Mouse (Mus musculus) limb, embryonic 14.5 days (tissue): ENCODE measurements at regions not wholly inside any gene's neighbourhood (a gene's known extent, or its start where the extent isn't known, plus 50 kb on each side); places are given as distances from the start of the nearest gene placed in this dataset.

Experiments used
- ATAC-seq: fragments of 200-750 bp; cut with Nextera tagmentation; 2 replicates; pipeline ENCODE4 v1.8.0; 2017; ENCODE audit warnings: low read depth, moderate number of reproducible peaks, moderate TSS enrichment; ENCODE audit not compliant: low FRiP score
- DNase-seq: peaks from one replicate; pipeline ENCODE4 v3.0.0-alpha.2; 2015; ENCODE audit warnings: low spot score
- H3K27ac ChIP-seq: fragments of 300-500 bp; sonication (generic); replicated peaks from 2 replicates; pipeline ENCODE4 v1.5.1; 2014; ENCODE audit warnings: low read depth, mild to moderate bottlenecking, low read length, moderate library complexity, mixed read lengths
- H3K27me3 ChIP-seq: fragments of 300-500 bp; sonication (generic); 2 replicates; pipeline ENCODE4 v1.6.1; 2014; ENCODE audit warnings: low read length, mixed read lengths; ENCODE audit not compliant: control insufficient read depth, insufficient read depth
- H3K36me3 ChIP-seq: fragments of 300-500 bp; sonication (generic); 2 replicates; pipeline ENCODE4 v1.6.1; 2014; ENCODE audit warnings: mild to moderate bottlenecking, low read length, moderate library complexity, mixed read lengths; ENCODE audit not compliant: control insufficient read depth, insufficient read depth
- H3K4me1 ChIP-seq: fragments of 300-500 bp; sonication (generic); 2 replicates; pipeline ENCODE4 v1.6.1; 2014; ENCODE audit warnings: antibody characterized with exemption, low read length, mixed read lengths; ENCODE audit not compliant: control insufficient read depth, insufficient read depth
- H3K4me2 ChIP-seq: fragments of 300-500 bp; sonication (generic); replicated peaks from 2 replicates; pipeline ENCODE4 v1.6.1; 2014; ENCODE audit warnings: low read depth, mild to moderate bottlenecking, low read length, moderate library complexity; ENCODE audit not compliant: severe bottlenecking
- H3K4me3 ChIP-seq: fragments of 300-500 bp; sonication (generic); replicated peaks from 2 replicates; pipeline ENCODE4 v1.5.1; 2014; ENCODE audit warnings: low read length
- H3K9ac ChIP-seq: fragments of 300-500 bp; sonication (generic); 2 replicates; pipeline ENCODE4 v1.6.1; 2014; ENCODE audit warnings: mild to moderate bottlenecking, low read depth, low read length, moderate library complexity; ENCODE audit not compliant: severe bottlenecking
- H3K9me3 ChIP-seq: fragments of 300-500 bp; sonication (generic); 2 replicates; pipeline ENCODE4 v1.6.1; 2016; ENCODE audit warnings: low read length; ENCODE audit not compliant: control insufficient read depth
- POLR2A ChIP-seq: fragments of 200-500 bp; IDR thresholded peaks from 2 replicates; pipeline ENCODE4 v1.8.0; 2012; ENCODE audit warnings: inconsistent platforms, mild to moderate bottlenecking, moderate library complexity, borderline replicate concordance; ENCODE audit not compliant: insufficient read depth, insufficient read length; ENCODE audit errors: extremely low read depth
- WGBS: fragments of 180-500 bp; shearing (Covaris S2); extraction: QIAGEN DNeasy Blood & Tissue Kit; methylation state at CpG from one replicate; pipeline ENCODE4 v1.1.7; 2014; 5-methylcytosine and 5-hydroxymethylcytosine counted together

DNA sequence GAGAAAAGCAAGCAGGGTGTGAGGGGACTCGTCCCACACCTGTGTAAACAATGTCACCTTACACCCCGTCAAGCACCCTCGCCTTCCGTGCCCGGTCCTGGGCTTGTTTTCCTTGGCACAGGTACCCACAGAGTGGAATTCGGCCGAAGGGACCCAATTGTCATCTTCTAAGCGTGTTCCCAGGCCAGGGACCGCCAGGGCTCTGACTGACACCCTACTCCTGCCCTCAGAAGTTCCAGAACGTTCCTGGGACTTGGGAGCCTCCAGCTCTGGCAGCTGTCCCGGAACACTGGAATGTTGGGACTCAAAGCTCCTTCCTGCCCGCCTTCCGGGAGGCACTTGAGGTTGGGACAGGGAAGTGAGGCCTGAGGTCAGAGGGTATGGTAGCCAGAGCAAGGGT, 91.9 kb upstream of the Tmem189 start:
- H3K4me3 ChIP-seq, result no peak overlapping the region
- DNase-seq, result no peak
- no peak for TF ChIP-seq POLR2A
- H3K9ac ChIP-seq, result no peak overlapping the region
- H3K36me3 ChIP-seq, result no peaks in the 10 kb centered on the region
- peaks cover 48% of the 10 kb centered on the region for H3K4me1 ChIP-seq
- no peak overlapping the region for H3K4me2 ChIP-seq
- 71% methylated on average over 13 of the region's 13 CpGs for WGBS
- no peaks in the 10 kb centered on the region for H3K9me3 ChIP-seq
- no peak for ATAC-seq
- H3K27me3 ChIP-seq, result no peaks in the 10 kb centered on the region
- H3K27ac ChIP-seq, result no peak overlapping the region

DNA sequence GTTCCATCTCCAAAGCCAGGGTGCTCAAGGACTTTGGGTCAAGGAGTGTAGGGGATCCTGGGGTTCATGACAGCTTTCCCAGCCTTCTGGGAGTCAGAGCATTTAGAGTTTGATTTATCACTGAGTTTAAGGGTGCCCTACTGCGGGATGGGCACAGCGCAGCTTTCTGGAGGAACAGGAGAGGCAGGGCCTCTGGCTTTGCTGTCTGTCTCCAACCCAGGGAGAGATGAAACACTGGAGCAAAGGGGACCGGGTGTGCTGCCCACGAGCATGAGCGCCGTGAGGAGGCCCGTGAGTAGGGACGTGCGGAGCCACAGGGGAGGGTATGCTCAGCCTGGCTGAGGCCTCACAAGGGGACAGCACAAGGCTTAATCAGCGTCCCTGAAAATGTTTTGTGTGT, 89.1 kb upstream of the Tmem189 start:
- Histone ChIP-seq H3K9ac (0 out of 2 replicates have a peak overlapping the region, but pooled peaks have one; percentile 76), H3K27me3 (no peaks in the 10 kb centered on the region), H3K27ac (no peak overlapping the region), H3K4me2 (peak overlapping the region; percentile 92), H3K4me3 (no peak overlapping the region), H3K4me1 (peaks cover 63% of the 10 kb centered on the region), H3K36me3 (no peaks in the 10 kb centered on the region), H3K9me3 (no peaks in the 10 kb centered on the region)
- DNase-seq (no peak), ATAC-seq (no peak)
- no peak for TF ChIP-seq POLR2A
- 58% methylated on average over 10 of the region's 10 CpGs for WGBS

DNA sequence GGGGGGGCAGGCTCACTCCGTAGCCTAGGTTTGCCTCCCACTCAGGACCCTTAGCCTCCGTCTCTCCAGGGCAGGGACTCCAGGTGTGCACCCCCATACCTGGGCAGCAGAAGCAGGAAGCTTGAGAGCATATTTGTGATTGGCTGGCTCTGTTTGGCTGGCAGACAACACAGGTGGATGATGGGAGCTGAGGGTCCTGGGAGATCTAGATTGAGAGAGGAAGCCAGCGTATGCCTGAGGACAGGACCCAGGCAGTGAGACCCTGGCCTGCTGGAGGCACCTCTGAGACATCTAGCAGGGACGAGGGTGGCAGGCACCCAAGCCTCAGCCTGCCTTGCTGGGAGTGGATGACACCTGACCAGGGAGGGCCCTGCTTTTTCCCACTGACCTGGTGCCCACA, 88.6 kb upstream of the Tmem189 start:
- ATAC-seq (no peak), DNase-seq (no peak)
- Histone ChIP-seq H3K27me3 (no peaks in the 10 kb centered on the region), H3K4me2 (peak overlapping the region; percentile 92), H3K9ac (peak overlapping the region; percentile 76), H3K4me1 (peaks cover 63% of the 10 kb centered on the region), H3K4me3 (peak overlapping the region; percentile 50), H3K36me3 (no peaks in the 10 kb centered on the region), H3K9me3 (no peaks in the 10 kb centered on the region), H3K27ac (peak overlapping the region; percentile 83; the same call in 1 of the 2 replicates)
- WGBS, result 41% methylated on average over 4 of the region's 4 CpGs
- no peak for TF ChIP-seq POLR2A

DNA sequence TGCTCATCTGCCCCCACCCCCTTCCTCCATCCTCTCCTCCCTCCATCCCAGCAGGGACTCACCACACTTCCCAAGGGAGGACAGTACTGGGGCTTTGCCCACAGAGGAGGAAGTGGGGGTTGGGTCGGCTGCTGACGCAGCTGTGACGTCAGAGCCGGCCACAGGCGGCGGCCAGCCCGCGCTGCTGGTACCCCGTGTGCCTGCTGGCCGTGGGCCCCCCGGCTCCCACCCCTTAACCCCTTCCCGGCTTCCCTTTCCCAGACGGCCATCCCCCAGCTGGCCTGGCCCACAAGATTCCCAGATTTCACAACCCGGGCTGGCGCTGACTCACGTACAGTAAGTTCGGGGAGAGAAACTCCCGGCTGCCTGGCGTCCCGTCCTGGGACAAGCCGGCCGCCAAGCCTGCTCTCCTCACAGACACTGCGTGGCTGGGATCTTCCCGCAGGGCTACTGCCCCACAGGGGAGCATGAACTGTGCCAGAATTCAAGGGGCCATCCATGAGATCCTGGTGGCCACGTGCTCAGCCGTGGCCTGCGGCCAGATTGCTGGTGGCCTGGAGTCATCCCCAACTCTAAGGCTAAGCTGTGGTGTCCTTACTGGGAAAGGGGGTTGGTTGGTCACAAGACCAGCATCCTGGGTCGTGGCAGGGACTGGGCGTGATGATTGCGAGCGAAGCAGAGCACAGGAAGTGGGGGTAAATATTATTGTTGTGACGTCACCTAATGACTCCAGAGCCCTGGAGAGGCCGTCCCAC, 87.9 kb upstream of the Tmem189 start:
- no peaks in the 10 kb centered on the region for H3K9me3 ChIP-seq
- ATAC-seq, result peak; percentile 66
- no peaks in the 10 kb centered on the region for H3K36me3 ChIP-seq
- no peaks in the 10 kb centered on the region for H3K27me3 ChIP-seq
- DNase-seq, result peak; percentile 71
- under 1% methylated on average over 33 of the region's 33 CpGs for WGBS
- 0 out of 2 replicates have a peak, but pooled peaks have one; percentile 37 for TF ChIP-seq POLR2A
- H3K27ac ChIP-seq, result peak overlapping the region; percentile 83
- peak overlapping the region; percentile 50 for H3K4me3 ChIP-seq
- peak overlapping the region; percentile 92 for H3K4me2 ChIP-seq
- H3K4me1 ChIP-seq, result peaks cover 62% of the 10 kb centered on the region
- H3K9ac ChIP-seq, result peak overlapping the region; percentile 76

DNA sequence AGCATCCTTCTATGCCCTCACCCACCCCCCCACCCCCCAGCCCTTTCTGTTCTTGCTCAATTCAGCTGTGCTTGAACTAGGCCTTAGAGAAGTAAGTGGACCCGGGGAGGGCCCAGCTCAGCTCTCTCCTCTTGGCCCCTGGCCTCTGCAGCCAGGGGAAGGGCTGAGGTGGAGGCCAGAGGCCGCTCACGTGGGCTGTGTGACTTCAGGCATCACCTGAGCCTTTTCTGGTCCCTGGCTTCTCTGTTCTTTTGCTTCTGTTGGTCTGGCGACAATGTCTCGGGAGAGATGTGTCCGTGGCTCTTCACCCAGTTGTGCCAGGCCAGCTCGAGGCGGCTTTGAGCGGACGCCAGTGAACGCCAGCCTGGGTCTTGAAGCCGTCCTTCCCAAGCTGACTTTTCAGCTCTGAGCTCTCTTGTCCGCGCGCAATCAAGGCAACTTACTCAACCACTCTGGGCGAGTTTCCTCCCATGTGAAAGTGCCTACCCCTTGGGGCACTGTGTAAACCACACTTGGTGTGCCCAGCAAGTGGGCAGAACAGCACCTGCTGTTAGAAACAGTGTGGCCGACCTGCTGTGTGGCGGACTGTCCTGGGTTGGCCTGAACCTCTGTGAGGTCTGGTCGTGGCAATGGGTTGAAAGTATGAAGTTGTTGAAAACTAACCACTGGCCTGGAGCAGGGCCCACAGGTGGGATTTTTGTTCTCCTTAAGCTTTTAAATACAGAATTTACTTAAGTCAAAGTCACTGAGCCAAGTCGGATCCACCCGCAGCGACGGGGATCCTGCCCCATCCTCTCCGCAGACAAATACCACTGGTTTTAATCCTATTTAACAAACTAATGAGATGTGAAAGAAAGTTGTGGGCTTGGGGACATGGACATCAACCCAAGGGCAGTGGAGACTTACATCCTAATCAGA, 86.9 kb upstream of the Tmem189 start:
- Histone ChIP-seq H3K9me3 (no peaks in the 10 kb centered on the region), H3K4me3 (no peak overlapping the region), H3K27me3 (no peaks in the 10 kb centered on the region), H3K27ac (peak overlapping the region; percentile 83; the same call in 1 of the 2 replicates), H3K36me3 (no peaks in the 10 kb centered on the region), H3K4me2 (peak overlapping the region; percentile 92), H3K9ac (0 out of 2 replicates have a peak overlapping the region, but pooled peaks have one; percentile 76), H3K4me1 (peaks cover 52% of the 10 kb centered on the region)
- no peak for TF ChIP-seq POLR2A
- ATAC-seq (no peak), DNase-seq (no peak)
- WGBS, result 82% methylated on average over 24 of the region's 24 CpGs
